Mouse (Mus musculus) liver, postnatal 0 days (tissue): ENCODE measurements around the gene Thsd4.

ENCODE experiments used
- CTCF ChIP-seq: sonication (generic); IDR thresholded peaks from 2 replicates; pipeline ENCODE4 v1.5.1; 2016; ENCODE audit warnings: antibody characterized with exemption, low read depth
- EP300 ChIP-seq: IDR thresholded peaks from 2 replicates; pipeline ENCODE4 v1.6.1; 2016; ENCODE audit warnings: antibody characterized with exemption, low read depth, mild to moderate bottlenecking

GRCm38 (mm10) chr9:60488816-60489215 is 33.0 kb downstream of the Thsd4 start:
- TF ChIP-seq CTCF (no peak), EP300 (no peak)
